Mouse (Mus musculus) heart, adult 8-10 months (tissue): ENCODE measurements around the gene Ssrp1. TPM values are rescaled to one million over a fixed set of nuclear protein-coding genes. Genes with fewer than 3 reads are reported as not detected.
A peak's percentile ranks its signal among the peaks of the same experiment; 100 is the strongest.

Source experiments
- DNase-seq: peaks from one replicate; pipeline ENCODE4 v3.0.0; 2022; ENCODE audit warnings: low spot score
- total RNA-seq, 4 experiments: library from RNA; stranded (reverse); gene quantifications; 2 replicates each; pipeline ENCODE4 v1.2.4; 2022

Ssrp1 gene
- total RNA-seq, 4 experiments from 2014 or later, result 35.3 to 42.5 (median 38.4) TPM

DNA sequence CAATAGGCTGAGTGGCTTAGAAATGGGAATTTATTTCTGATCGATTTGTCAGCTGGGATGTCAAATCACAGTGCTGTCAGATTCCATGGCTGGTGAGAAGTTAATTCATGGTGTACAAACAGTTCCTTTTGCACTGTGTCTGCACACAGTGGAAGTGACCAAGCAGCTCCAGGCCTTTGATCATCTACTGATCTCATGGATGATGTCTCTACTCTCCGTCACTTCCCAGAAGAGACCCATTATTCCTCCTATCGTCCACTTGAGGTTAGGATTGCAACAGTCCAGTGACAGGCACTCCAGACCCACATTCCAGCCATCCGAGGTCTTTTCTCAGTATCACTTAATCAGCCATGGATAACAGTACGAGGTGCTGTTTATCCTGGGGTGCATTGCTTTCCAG, 36.7 kb downstream of the Ssrp1 start:
- no peak for DNase-seq

DNA sequence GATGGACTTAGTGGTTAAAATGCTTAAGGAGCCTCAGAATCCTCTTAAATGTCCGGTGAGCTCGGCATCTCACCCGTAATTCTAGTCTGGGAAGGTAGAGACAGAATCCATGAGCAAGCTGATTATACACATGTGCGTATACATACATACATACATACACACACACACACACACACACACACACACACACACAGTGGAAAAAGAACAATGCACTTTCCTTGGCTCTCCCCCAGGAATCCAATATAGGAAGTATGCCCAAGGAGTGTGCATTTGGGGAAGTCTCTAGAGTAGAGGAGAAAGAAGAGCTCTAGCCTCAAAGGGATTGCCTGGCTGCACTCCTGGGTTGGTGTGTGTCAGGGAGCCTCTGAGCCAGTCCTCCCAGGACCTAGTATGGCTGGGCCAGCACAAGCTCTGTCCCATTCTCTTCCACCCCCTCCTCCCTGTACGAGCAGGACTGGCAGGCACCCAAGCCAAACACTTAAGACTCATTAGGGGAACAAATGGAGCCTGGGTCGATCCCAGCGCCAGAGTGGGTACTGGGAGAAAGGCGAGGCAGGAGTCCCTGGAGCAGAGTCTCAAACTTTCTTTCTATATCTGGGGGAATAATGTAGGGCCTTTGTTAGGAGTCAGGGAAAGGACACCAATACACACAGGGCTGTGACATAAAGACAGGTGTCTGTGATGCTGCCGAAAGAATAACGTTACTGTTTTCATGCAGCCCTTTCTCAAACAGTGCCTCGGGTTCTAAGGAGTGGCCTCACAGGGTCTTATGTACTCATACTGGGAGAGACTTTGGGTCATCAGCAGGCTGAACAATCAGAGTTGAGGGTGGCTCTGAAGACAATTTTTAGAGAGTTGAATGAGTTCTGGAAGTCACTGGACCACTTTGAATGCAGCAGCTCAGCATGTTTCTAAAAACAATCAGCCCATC, 51.9 kb downstream of the Ssrp1 start:
- DNase-seq, result peak; percentile 35

DNA sequence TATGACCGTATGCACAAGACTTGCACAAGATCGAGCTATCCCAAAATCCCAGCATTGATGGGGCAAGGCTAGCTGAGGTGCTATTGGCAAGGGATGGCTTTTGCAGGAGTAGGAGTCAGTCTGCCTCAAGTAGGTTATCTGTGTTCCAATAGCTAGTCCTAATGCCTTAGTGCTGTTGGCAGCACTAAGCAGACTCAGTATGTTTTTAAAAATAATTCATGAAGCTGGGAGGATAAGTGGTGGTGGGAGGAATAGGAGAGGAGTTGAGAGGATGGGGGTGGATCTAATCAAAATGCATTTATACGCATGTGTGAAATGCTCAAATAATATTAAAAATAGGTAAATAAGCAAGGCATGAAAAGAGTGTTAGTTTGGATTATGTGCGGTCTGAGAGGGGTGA, 54.3 kb downstream of the Ssrp1 start:
- no peak for DNase-seq

DNA sequence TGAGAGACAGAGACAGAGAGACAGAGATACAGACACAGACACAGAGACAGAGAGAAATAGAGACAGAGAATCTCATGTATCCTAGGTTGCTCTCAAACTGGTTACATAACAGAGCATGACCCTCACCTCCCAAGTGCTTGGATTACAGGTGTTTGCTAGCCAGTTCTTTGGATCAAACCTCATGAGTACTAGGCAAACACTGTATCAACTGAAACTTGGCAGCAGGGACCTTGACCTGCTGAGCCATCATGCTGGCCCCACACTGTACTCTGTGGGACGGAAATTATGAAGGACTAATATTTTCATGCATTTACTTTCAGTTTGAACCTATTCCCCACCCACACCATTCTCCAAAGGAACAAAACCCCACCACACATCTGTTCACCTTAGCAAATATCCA, 56.3 kb downstream of the Ssrp1 start:
- DNase-seq, result no peak

DNA sequence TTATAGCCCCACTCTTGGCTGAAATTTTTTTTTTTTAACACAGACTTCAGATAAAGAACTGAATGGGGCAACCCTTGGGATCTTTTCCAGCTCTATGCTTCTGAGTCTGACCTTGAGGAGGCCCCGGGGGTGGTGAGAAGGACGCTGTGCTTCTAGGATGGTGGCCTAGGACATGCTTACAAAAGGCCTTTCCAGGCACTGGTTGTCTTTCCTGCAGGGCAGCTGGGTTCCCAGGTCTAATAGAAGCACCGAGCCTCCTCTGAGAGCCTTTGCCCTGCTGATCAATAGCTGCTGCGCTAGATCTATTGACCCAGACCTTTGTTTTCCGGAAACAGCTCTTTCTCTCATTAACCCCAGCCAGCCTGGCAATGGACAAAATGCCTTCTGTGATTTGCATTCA, 58.9 kb downstream of the Ssrp1 start:
- DNase-seq, result no peak

Other genes with a start within 250 kb of the Ssrp1 start
- gene Ube2l6, start 238.4 kb upstream of the Ssrp1 start, total RNA-seq, result 10 to 100 TPM; 11.8 to 37.6 (median 13.6) TPM
- under 1 TPM in 2 of 4 experiments, not detected in 2; 0.14 to 0.16 TPM for gene Smtnl1, start 214.6 kb upstream of the Ssrp1 start, total RNA-seq
- 100 to 1,000 TPM; 119 to 134 (median 122) TPM for gene Timm10, start 210.2 kb upstream of the Ssrp1 start, total RNA-seq
- gene Slc43a1, start 198.4 kb upstream of the Ssrp1 start, total RNA-seq, result 1 to 10 TPM; 1.6 to 2.8 (median 2.2) TPM
- gene Rtn4rl2, start 150.5 kb upstream of the Ssrp1 start, total RNA-seq, result 1 to 10 TPM; 1.6 to 3.9 (median 2.3) TPM
- 10 to 100 TPM; 60.6 to 71.4 (median 66.2) TPM for gene Slc43a3, start 100.7 kb upstream of the Ssrp1 start, total RNA-seq
- not detected for gene Prg2, start 56.8 kb upstream of the Ssrp1 start, total RNA-seq
- not detected for gene Prg3, start 49.0 kb upstream of the Ssrp1 start, total RNA-seq
- under 1 TPM; 0.22 to 0.83 (median 0.62) TPM for gene P2rx3, start 228 bp downstream of the Ssrp1 start, total RNA-seq
- 10 to 100 TPM; 40.7 to 60.5 (median 54.9) TPM for gene Tnks1bp1, start 10.8 kb downstream of the Ssrp1 start, total RNA-seq
- gene Aplnr, start 99.0 kb downstream of the Ssrp1 start, total RNA-seq, result 10 to 100 TPM; 10.3 to 26.7 (median 25.4) TPM
- 1 to 10 TPM in 3 of 4 experiments, under 1 TPM in 1; 0.84 to 2.4 (median 2.0) TPM for gene Lrrc55, start 160.0 kb downstream of the Ssrp1 start, total RNA-seq